Mouse (Mus musculus): ENCODE measurements around the gene Kiss1.
A peak's percentile ranks its signal among the peaks of the same experiment; 100 is the strongest.

Gene Kiss1

GRCm38 (mm10) chr1:133362103-133362502, 40.4 kb downstream of the Kiss1 start:
- DNase-seq (ENCODE audit: low spot score in 2 of 2) = no peak

DNA sequence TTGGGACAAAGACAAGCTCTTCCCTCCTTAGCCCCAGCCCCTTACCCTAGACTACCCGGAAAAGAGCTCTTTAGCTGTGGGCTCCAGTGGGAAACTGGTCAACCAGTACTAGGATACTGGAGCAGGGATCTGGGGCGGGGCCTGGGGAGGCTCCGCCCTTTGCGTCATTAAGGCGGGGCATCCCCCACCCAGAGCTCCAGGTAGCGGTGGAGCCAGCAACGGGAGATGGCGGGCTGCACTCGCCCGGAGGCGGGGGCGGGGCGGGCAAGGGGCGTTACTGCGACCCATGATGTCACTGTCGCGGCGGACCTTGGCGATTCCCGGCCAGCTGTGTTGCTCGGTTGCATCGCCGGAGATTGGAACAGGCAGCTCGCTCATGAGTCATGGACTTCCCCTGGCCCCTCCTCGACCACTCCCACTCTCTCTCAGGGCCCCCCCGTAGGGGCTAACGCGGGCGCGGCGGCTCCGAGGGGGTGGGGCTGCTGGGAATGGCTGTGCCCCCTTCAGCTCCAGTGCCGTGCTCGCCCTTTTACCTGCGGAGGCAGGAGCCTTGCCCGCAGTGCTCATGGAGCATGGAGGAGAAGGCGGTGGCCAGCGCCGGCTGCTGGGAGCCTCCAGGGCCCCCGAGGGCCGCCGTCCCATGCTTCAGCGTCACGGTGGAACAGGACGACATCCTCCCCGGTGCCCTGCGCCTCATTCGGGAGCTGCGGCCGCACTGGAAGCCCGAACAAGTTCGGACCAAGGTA, 41.8 kb downstream of the Kiss1 start, which contains the start of gene Etnk2:
Gene Etnk2, plus strand, starts transcription at position 297 of the 746 bp plus-strand sequence.
- peak; percentile 49 to 79 for DNase-seq (ENCODE audit: low spot score in 2 of 2)

GRCm38 (mm10) chr1:133364022-133364630, 42.5 kb downstream of the Kiss1 start:
- no peak for DNase-seq (ENCODE audit: low spot score in 2 of 2)

GRCm38 (mm10) chr1:133364890-133365289, 43.2 kb downstream of the Kiss1 start:
- no peak for DNase-seq (ENCODE audit: low spot score in 2 of 2)

DNA sequence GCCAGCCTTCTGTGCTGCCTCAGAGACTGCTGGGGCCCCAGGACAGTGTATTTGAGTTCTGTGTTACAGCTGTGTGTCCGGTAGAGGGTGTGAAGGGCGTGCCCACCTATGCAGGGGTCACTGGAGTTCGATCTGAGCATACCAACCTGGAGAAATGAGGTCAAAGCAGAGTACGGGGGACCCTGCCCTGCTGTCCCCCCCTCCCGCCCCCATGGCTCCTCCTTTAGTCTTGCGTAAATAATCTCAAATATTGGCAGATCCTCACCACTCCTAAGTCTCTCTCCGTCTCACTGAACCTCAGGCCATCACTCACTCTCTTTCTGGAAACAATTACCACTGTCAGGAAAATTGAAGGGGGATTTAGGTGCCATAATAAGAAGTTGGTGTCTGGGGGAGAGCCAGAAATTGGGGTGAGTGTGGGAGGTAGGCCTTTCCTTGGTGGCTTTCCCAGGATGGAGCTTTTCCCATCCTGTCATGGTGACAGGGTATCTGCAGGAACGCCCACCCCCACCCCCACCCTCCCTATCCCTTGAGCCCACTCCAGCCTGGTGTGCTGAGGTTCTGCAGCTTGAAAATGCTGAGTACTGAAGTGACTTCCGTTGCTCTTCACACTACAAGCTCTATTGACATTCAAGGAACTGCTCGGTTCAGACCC, 45.4 kb downstream of the Kiss1 start:
- peak in 1 of 2 experiments; percentile 55 for DNase-seq (ENCODE audit: low spot score in 2 of 2)

DNA sequence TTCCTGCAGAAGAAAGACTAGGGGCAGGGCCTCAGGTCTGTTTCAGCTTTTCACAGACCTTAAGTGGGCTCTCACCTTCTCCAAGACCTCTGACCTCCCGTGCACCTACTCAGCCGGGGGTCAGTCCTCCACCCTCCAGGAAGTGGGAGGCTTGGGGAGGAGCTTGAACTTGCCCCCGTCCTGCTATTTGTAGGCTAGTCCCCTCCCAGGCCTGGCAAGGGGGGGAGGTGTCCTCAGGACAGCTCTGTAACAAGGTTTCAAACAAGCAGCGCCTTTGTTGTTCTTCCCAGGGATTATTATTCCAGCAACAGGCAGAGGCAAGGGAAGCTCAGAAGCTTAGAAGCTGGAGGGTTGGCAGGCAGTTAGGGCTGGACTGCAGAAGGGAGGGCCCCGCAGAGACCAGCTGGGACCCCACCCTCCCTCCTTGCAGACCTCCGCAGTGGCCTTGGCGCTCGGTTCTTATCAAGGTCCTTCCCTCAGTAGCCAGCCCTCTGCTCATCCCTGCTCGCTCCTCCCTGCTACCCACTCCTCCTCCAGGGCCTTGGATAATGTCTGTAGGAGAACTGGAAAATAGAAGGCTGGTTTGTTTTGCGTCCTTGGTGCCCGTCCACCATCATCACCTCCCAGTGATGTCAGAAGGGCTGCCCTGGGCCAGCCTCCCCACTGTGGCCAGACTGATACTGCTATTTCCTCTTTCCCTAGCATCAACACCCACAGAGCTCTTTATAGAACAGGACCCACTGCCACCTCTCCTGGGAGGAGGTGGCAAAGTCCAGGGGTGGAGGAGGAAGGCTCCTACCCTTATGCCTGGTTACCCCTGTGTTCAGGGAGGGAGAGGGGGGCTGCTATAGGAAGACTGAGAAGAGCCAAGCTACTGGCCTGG, 46.2 kb downstream of the Kiss1 start:
- no peak for DNase-seq (ENCODE audit: low spot score in 2 of 2)

DNA sequence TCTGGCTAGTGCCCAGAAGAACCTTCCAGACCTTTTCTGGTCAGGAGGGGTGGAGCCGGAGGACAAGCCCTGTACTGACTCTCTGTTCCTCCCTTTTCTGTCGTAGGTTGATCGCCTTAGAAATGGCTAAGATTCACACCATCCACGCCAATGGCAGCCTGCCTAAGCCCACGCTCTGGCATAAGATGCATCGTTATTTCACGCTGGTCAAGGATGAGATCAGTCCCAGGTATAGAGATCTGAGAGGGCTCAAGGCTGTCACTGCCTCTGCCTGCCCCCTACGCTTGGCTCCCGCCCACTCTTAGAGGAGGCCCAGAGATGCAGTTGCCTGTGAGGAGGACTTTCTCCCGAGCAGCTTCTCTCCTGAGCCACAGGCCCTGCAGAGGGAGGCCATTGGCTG, 47.0 kb downstream of the Kiss1 start:
- DNase-seq (ENCODE audit: low spot score in 2 of 2) = peak in 1 of 2 experiments; percentile 83

DNA sequence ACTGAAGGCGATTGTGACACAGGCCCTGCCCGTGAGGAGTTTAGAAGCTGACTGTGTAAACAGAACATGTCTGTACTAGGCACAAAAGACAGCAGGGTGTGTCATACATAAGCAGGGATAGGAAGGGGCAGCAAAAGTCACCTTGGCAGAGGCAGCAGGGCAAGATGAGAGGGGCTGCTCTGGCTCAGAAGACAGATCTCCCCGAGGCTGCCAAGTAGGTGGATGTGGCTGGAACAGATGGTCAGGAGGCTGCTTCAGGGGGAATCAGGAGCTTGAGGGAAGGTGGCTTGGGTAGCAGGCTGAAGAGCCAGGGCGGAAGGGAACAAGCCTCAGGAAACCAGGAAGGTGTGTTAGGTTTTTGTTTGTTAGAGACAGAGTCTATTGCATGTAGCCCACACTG, 48.7 kb downstream of the Kiss1 start:
- no peak for DNase-seq (ENCODE audit: low spot score in 2 of 2)

DNA sequence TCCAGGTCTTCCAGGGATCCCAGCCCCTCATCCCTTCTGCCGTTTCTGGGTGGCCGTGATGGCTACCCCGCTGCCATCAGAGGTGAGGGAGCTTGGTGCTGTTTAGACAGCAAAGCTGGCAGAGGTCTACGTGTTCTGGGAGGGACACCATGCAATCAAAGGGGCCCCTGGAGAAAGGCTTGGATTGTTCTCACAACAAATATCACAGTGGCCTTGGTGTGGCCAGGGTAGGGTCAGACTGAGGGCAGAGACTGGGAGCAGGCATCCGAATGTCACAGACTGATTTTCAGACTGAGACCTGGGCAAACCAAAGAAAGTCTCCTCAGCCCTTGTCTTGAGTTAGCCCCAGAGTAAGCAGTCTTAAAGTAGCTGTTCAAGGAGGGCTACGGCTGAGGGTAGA, 49.8 kb downstream of the Kiss1 start:
- DNase-seq (ENCODE audit: low spot score in 2 of 2) = no peak

GRCm38 (mm10) chr1:133372113-133372512, 50.4 kb downstream of the Kiss1 start:
- DNase-seq (ENCODE audit: low spot score in 2 of 2) = no peak

DNA sequence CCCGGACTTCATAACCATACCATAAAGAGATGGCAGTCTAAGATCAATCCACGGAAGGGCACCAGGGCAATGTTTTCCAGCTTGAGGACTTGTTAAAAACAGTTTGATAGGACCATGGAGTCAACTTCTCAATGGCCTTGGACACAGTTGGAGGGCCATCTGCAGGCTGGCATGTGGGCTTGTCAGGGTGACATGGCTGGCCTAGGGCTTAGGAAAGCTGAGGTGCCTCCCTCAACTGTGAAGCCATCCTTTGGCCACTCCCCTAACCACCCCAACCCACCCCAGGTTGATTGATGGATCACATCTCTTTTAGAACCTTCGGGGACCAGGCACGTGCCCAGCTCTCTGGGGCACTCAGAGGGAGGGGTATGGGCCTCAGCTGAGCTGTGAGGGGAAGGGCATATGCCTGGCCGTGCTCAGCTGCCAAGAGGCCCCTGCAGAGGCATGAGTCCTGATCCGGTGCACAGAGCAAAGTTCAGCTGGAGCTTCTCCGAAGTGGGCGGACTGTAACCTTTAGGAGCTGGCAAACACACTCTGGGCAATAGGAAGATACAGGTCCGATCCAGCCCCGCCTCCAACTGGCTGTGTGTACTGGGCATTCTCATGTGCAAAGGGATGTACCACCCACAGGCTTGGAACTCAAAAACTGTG, 54.1 kb downstream of the Kiss1 start:
- DNase-seq (ENCODE audit: low spot score in 2 of 2) = no peak

GRCm38 (mm10) chr1:133377547-133377946, 55.9 kb downstream of the Kiss1 start:
- no peak for DNase-seq (ENCODE audit: low spot score in 2 of 2)

All from left cerebral cortex, adult 9 months (tissue).